Mouse (Mus musculus): ENCODE data around the gene Nuak1. TPM values are rescaled to one million over a fixed set of nuclear protein-coding genes. Genes with fewer than 3 reads are reported as not detected.
A peak's percentile ranks its signal among the peaks of the same experiment; 100 is the strongest.

Gene Nuak1
- polyA plus RNA-seq, 1 experiment from 2014 or later = 0.13 TPM

GRCm38 (mm10) chr10:84481327-84481671 lies 40.9 kb upstream of the Nuak1 start:
- no peak for ATAC-seq
- no peak overlapping the region for H3K9ac ChIP-seq (replicated peaks)
- no peak overlapping the region for H3K27ac ChIP-seq (ENCODE audit: low read depth)
- no peak overlapping the region for H3K4me3 ChIP-seq (ENCODE audit: low read depth, low read length)
- H3K36me3 ChIP-seq (replicated peaks; ENCODE audit: insufficient read depth, low read length) = no peaks in the 10 kb centered on the region
- TF ChIP-seq CTCF (IDR thresholded peaks at IDR 0.05; ENCODE audit: low read depth) (no peak), EP300 (IDR thresholded peaks at IDR 0.05; ENCODE audit: low read depth) (no peak)
- no peaks in the 10 kb centered on the region for H3K9me3 ChIP-seq (ENCODE audit: low read length)
- no peaks in the 10 kb centered on the region for H3K27me3 ChIP-seq (ENCODE audit: insufficient read depth, low read length)
- 53% methylated on average over 5 of the region's 5 CpGs for WGBS (ENCODE audit: insufficient replicate concordance)
- H3K4me1 ChIP-seq (ENCODE audit: insufficient read depth) = peaks cover 12% of the 10 kb centered on the region
- no peak overlapping the region for H3K4me2 ChIP-seq (ENCODE audit: low read depth, low read length)
- DNase-seq = no peak

- ATAC-seq = no peak
- no peak overlapping the region for H3K4me2 ChIP-seq (ENCODE audit: low read depth, low read length)
- H3K9me3 ChIP-seq (ENCODE audit: low read length) = no peaks in the 10 kb centered on the region
- DNase-seq = no peak
- H3K27me3 ChIP-seq (ENCODE audit: insufficient read depth, low read length) = no peaks in the 10 kb centered on the region
- H3K4me3 ChIP-seq (ENCODE audit: low read depth, low read length) = no peak overlapping the region
- H3K27ac ChIP-seq (ENCODE audit: low read depth) = no peak overlapping the region
- no peak overlapping the region for H3K9ac ChIP-seq (replicated peaks)
- WGBS (ENCODE audit: insufficient replicate concordance) = 42% methylated on average over 8 of the region's 8 CpGs
- TF ChIP-seq EP300 (IDR thresholded peaks at IDR 0.05; ENCODE audit: low read depth) = no peak
- peaks cover 12% of the 10 kb centered on the region for H3K4me1 ChIP-seq (ENCODE audit: insufficient read depth)
- no peaks in the 10 kb centered on the region for H3K36me3 ChIP-seq (replicated peaks; ENCODE audit: insufficient read depth, low read length)
Measured at GRCm38 (mm10) chr10:84480667-84481326, 40.4 kb upstream of the Nuak1 start.

DNA sequence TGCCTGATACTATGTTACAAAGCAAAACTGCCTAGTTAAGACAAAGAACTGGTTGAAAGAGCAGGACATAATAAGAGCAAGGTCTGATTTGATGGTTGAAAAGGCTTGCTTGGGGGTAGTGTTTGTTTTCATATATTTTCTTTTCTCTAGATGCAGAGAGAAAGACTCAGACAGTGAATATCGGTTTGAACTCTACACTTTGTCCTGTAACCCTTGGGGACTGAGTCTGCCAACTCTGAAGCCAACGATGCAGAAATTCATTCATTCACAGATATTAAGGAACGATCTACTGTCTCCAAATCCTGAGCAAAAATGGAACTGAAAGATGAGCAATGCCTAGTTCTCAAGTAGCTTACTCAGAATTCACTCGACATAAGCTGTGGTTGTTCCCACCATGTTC lies 39.7 kb upstream of the Nuak1 start:
- DNase-seq (no peak), ATAC-seq (no peak)

DNA sequence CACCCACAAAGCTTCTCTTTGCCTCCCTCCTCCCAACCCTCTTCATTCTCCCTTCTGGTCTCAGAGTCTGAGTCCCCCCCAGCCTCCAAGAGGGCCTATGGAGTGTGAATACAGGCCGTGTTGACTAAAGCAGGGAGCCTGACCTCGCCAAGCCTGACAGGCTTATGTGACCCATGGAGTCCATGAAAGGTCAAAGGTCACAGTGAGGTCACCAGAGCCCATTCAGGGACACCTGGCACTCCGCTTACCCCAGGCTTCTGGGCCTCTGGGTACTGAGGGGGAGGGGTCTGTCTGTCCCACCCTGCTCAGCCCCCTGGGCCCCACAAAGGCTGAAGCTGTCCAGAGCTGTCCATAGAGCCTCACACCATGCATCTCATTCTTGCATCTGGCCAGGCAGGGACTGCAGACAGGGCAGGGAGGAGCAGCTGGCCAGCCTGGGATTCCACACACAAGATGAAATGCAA lies 37.2 kb upstream of the Nuak1 start:
- no peak overlapping the region for H3K4me2 ChIP-seq (ENCODE audit: low read depth, low read length)
- H3K4me3 ChIP-seq (ENCODE audit: low read depth, low read length) = no peak overlapping the region
- H3K9me3 ChIP-seq (ENCODE audit: low read length) = no peaks in the 10 kb centered on the region
- no peaks in the 10 kb centered on the region for H3K36me3 ChIP-seq (replicated peaks; ENCODE audit: insufficient read depth, low read length)
- DNase-seq = no peak
- H3K27ac ChIP-seq (ENCODE audit: low read depth) = no peak overlapping the region
- TF ChIP-seq CTCF (IDR thresholded peaks at IDR 0.05; ENCODE audit: low read depth) = no peak
- TF ChIP-seq EP300 (IDR thresholded peaks at IDR 0.05; ENCODE audit: low read depth) = no peak
- WGBS (ENCODE audit: insufficient replicate concordance) = 48% methylated on average over 3 of the region's 3 CpGs
- no peak overlapping the region for H3K9ac ChIP-seq (replicated peaks)
- H3K27me3 ChIP-seq (ENCODE audit: insufficient read depth, low read length) = no peaks in the 10 kb centered on the region
- ATAC-seq = peak; percentile 51; the same call in 1 of the 2 replicates
- H3K4me1 ChIP-seq (ENCODE audit: insufficient read depth) = peaks cover 12% of the 10 kb centered on the region

More for the DNA sequence above, 39.7 kb upstream of the Nuak1 start:
- Histone ChIP-seq H3K27ac (ENCODE audit: low read depth) (no peak overlapping the region), H3K4me3 (ENCODE audit: low read depth, low read length) (no peak overlapping the region), H3K4me1 (ENCODE audit: insufficient read depth) (peaks cover 12% of the 10 kb centered on the region), H3K4me2 (ENCODE audit: low read depth, low read length) (no peak overlapping the region), H3K27me3 (ENCODE audit: insufficient read depth, low read length) (no peaks in the 10 kb centered on the region), H3K9ac (replicated peaks) (no peak overlapping the region), H3K36me3 (replicated peaks; ENCODE audit: insufficient read depth, low read length) (no peaks in the 10 kb centered on the region), H3K9me3 (ENCODE audit: low read length) (no peaks in the 10 kb centered on the region)
- TF ChIP-seq CTCF (IDR thresholded peaks at IDR 0.05; ENCODE audit: low read depth) (no peak), EP300 (IDR thresholded peaks at IDR 0.05; ENCODE audit: low read depth) (no peak)
- WGBS (ENCODE audit: insufficient replicate concordance) = 68% methylated on average over 4 of the region's 4 CpGs

- Histone ChIP-seq H3K27me3 (ENCODE audit: insufficient read depth, low read length) (no peaks in the 10 kb centered on the region), H3K9ac (replicated peaks) (no peak overlapping the region), H3K4me3 (ENCODE audit: low read depth, low read length) (no peak overlapping the region), H3K4me1 (ENCODE audit: insufficient read depth) (peaks cover 12% of the 10 kb centered on the region), H3K36me3 (replicated peaks; ENCODE audit: insufficient read depth, low read length) (no peaks in the 10 kb centered on the region), H3K4me2 (ENCODE audit: low read depth, low read length) (no peak overlapping the region), H3K9me3 (ENCODE audit: low read length) (no peaks in the 10 kb centered on the region), H3K27ac (ENCODE audit: low read depth) (no peak overlapping the region)
- DNase-seq (no peak), ATAC-seq (no peak)
- TF ChIP-seq EP300 (IDR thresholded peaks at IDR 0.05; ENCODE audit: low read depth) (no peak), CTCF (IDR thresholded peaks at IDR 0.05; ENCODE audit: low read depth) (no peak)
- WGBS (ENCODE audit: insufficient replicate concordance) = 72% methylated on average over 4 of the region's 4 CpGs
Measured at GRCm38 (mm10) chr10:84477045-84477612, 36.7 kb upstream of the Nuak1 start.

- no peaks in the 10 kb centered on the region for H3K9me3 ChIP-seq (ENCODE audit: low read length)
- H3K27ac ChIP-seq (ENCODE audit: low read depth) = no peak overlapping the region
- no peak overlapping the region for H3K4me2 ChIP-seq (ENCODE audit: low read depth, low read length)
- DNase-seq = no peak
- TF ChIP-seq CTCF (IDR thresholded peaks at IDR 0.05; ENCODE audit: low read depth) (no peak), EP300 (IDR thresholded peaks at IDR 0.05; ENCODE audit: low read depth) (no peak)
- no peak overlapping the region for H3K4me3 ChIP-seq (ENCODE audit: low read depth, low read length)
- WGBS (ENCODE audit: insufficient replicate concordance) = 59% methylated on average over 6 of the region's 6 CpGs
- ATAC-seq = no peak
- no peaks in the 10 kb centered on the region for H3K27me3 ChIP-seq (ENCODE audit: insufficient read depth, low read length)
- H3K4me1 ChIP-seq (ENCODE audit: insufficient read depth) = no peaks in the 10 kb centered on the region
- no peak overlapping the region for H3K9ac ChIP-seq (replicated peaks)
- no peaks in the 10 kb centered on the region for H3K36me3 ChIP-seq (replicated peaks; ENCODE audit: insufficient read depth, low read length)
Measured at GRCm38 (mm10) chr10:84467555-84468164, 27.3 kb upstream of the Nuak1 start.
